Mouse (Mus musculus) kidney, postnatal 0 days (tissue): ENCODE results near the gene Pramef6. TPM values are rescaled to one million over a fixed set of nuclear protein-coding genes. Genes with fewer than 3 reads are reported as not detected.
"Not testable (repeated sequence)": the region's sequence is repeated elsewhere in the genome, so short reads cannot be mapped to it uniquely, and the experiment has no call there.

Experiments used
- ATAC-seq: fragments of 200-750 bp; cut with Nextera tagmentation; replicated peaks from 2 replicates; pipeline ENCODE4 v1.8.0; 2017; ENCODE audit warnings: low read depth, moderate number of reproducible peaks, moderate TSS enrichment, moderate library complexity; ENCODE audit not compliant: low FRiP score
- DNase-seq: peaks from one replicate; pipeline ENCODE4 v3.0.0-alpha.2; 2016; ENCODE audit warnings: low spot score
- H3K27ac ChIP-seq: fragments of 300-500 bp; sonication (generic); 2 replicates; pipeline ENCODE4 v1.5.1; 2014; ENCODE audit warnings: mild to moderate bottlenecking
- H3K27me3 ChIP-seq: fragments of 300-500 bp; sonication (generic); 2 replicates; pipeline ENCODE4 v1.6.1; 2014; ENCODE audit warnings: low read length, mixed read lengths; ENCODE audit not compliant: insufficient read depth
- H3K36me3 ChIP-seq: fragments of 300-500 bp; sonication (generic); 2 replicates; pipeline ENCODE4 v1.6.1; 2014; ENCODE audit warnings: low read length, mixed read lengths; ENCODE audit not compliant: insufficient read depth
- H3K4me1 ChIP-seq: fragments of 300-500 bp; sonication (generic); replicated peaks from 2 replicates; pipeline ENCODE4 v1.6.1; 2014; ENCODE audit warnings: antibody characterized with exemption, low read length, mixed read lengths; ENCODE audit not compliant: insufficient read depth
- H3K4me2 ChIP-seq: fragments of 300-500 bp; sonication (generic); 2 replicates; pipeline ENCODE4 v1.6.1; 2014; ENCODE audit warnings: mild to moderate bottlenecking, low read length, moderate library complexity, mixed read lengths
- H3K4me3 ChIP-seq: fragments of 300-500 bp; sonication (generic); replicated peaks from 2 replicates; pipeline ENCODE4 v1.5.1; 2014; ENCODE audit warnings: low read depth, low read length
- H3K9ac ChIP-seq: fragments of 300-500 bp; sonication (generic); 2 replicates; pipeline ENCODE4 v1.6.1; 2014; ENCODE audit warnings: low read depth, low read length
- H3K9me3 ChIP-seq: fragments of 300-500 bp; sonication (generic); replicated peaks from 2 replicates; pipeline ENCODE4 v1.6.1; 2016; ENCODE audit warnings: low read length, inconsistent platforms, mixed read lengths
- WGBS: fragments of 180-500 bp; shearing (Covaris S2); extraction: QIAGEN DNeasy Blood & Tissue Kit; methylation state at CpG from one replicate; pipeline ENCODE4 v1.1.7; 2014; 5-methylcytosine and 5-hydroxymethylcytosine counted together
- polyA plus RNA-seq: library from polyadenylated mRNA; unstranded; fragments of >200 nt; fragmentation: Nextera tagmentation; extraction: Ambion mirVana; gene quantifications from 2 replicates; pipeline ENCODE4 v1.2.1, GENCODE M21; 2015

Gene Pramef6
- polyA plus RNA-seq, result not detected in 2 replicates

GRCm38 (mm10) chr4:143900280-143900679 lies at the start of gene Pramef6:
Gene Pramef6 (minus strand): TSS chr4:143900380.
- not testable (repeated sequence) for H3K27me3 ChIP-seq, ATAC-seq

GRCm38 (mm10) chr4:143894406-143894805 lies 5.8 kb downstream of the Pramef6 start:
- H3K4me1 ChIP-seq, H3K36me3 ChIP-seq, H3K9ac ChIP-seq, ATAC-seq, H3K4me3 ChIP-seq, H3K9me3 ChIP-seq, H3K27me3 ChIP-seq, DNase-seq, H3K4me2 ChIP-seq, H3K27ac ChIP-seq: not testable (repeated sequence)
- 88% methylated on average over 3 of the region's 3 CpGs for WGBS

More at GRCm38 (mm10) chr4:143900280-143900679, at the start of gene Pramef6:
- not testable (repeated sequence) for DNase-seq, H3K4me1 ChIP-seq, H3K9ac ChIP-seq, H3K4me2 ChIP-seq, H3K27ac ChIP-seq, H3K9me3 ChIP-seq, H3K36me3 ChIP-seq, H3K4me3 ChIP-seq
- 87% methylated on average over 1 of the region's 1 CpGs for WGBS

GRCm38 (mm10) chr4:143882371-143882770 lies 17.8 kb downstream of the Pramef6 start:
- H3K27me3 ChIP-seq, ATAC-seq, H3K4me1 ChIP-seq, H3K9ac ChIP-seq, H3K4me3 ChIP-seq, H3K9me3 ChIP-seq, H3K36me3 ChIP-seq, H3K27ac ChIP-seq, DNase-seq, H3K4me2 ChIP-seq: not testable (repeated sequence)
- WGBS, result 75% methylated on average over 1 of the region's 1 CpGs

GRCm38 (mm10) chr4:143846197-143846596 lies 54.0 kb downstream of the Pramef6 start, which contains the start of gene Gm13103:
Gene Gm13103 (plus strand): TSS chr4:143846497.
- H3K9ac ChIP-seq, DNase-seq, H3K27ac ChIP-seq, H3K4me3 ChIP-seq, ATAC-seq, H3K36me3 ChIP-seq, H3K4me2 ChIP-seq, H3K27me3 ChIP-seq, H3K4me1 ChIP-seq, H3K9me3 ChIP-seq: not testable (repeated sequence)

Other genes with a start within 250 kb of the Pramef6 start
- not detected in 2 replicates for gene Gm13088, start 243.1 kb downstream of the Pramef6 start, polyA plus RNA-seq
- gene Gm13089, start 197.7 kb downstream of the Pramef6 start, polyA plus RNA-seq, result not detected in 2 replicates
- not detected in 2 replicates for gene Gm13078, start 180.9 kb downstream of the Pramef6 start, polyA plus RNA-seq
- gene Gm13023, start 111.0 kb downstream of the Pramef6 start, polyA plus RNA-seq, result not detected in 2 replicates
- gene Gm13084, start 84.3 kb downstream of the Pramef6 start, polyA plus RNA-seq, result not detected in 2 replicates
- gene Gm13103, start 53.9 kb downstream of the Pramef6 start, polyA plus RNA-seq, result not detected in 2 replicates
- gene Pramef25, start 50.6 kb upstream of the Pramef6 start, polyA plus RNA-seq, result not detected in 2 replicates
- gene Gm13101, start 66.6 kb upstream of the Pramef6 start, polyA plus RNA-seq, result not detected in 2 replicates
- not detected in 2 replicates for gene Pramef17, start 94.0 kb upstream of the Pramef6 start, polyA plus RNA-seq
- not detected in 2 replicates for gene Pramel4, start 158.7 kb upstream of the Pramef6 start, polyA plus RNA-seq
- gene Gm13102, start 206.1 kb upstream of the Pramef6 start, polyA plus RNA-seq, result not detected in 2 replicates